Mouse (Mus musculus) retina, embryonic 14.5 days (tissue): Measurements from ENCODE around the gene Vcp.
A peak's percentile ranks its signal among the peaks of the same experiment; 100 is the strongest.

Experiments used
- DNase-seq: peaks from one replicate; pipeline ENCODE4 v3.0.0-alpha.2; 2015; ENCODE audit warnings: low spot score

Gene Vcp

GRCm38 (mm10) chr4:42969304-42969703 is 31.0 kb downstream of the Vcp start, which contains the start of gene 1700022I11Rik:
TSS of gene 1700022I11Rik (plus strand) at chr4:42969604.
- no peak for DNase-seq

GRCm38 (mm10) chr4:42965039-42965719 is 35.1 kb downstream of the Vcp start:
- DNase-seq, result peak; percentile 91

GRCm38 (mm10) chr4:42963480-42963879 is 36.8 kb downstream of the Vcp start:
- DNase-seq, result no peak

GRCm38 (mm10) chr4:42961592-42961991 is 38.7 kb downstream of the Vcp start:
- peak; percentile 71 for DNase-seq

- no peak for DNase-seq
Measured at GRCm38 (mm10) chr4:42959382-42959781, 40.9 kb downstream of the Vcp start.

- no peak for DNase-seq
Measured at GRCm38 (mm10) chr4:42958942-42959341, 41.4 kb downstream of the Vcp start.

- DNase-seq, result no peak
Measured at GRCm38 (mm10) chr4:42957979-42958378, 42.3 kb downstream of the Vcp start.

- no peak for DNase-seq
Measured at GRCm38 (mm10) chr4:42957306-42957705, 43.0 kb downstream of the Vcp start.

- no peak for DNase-seq
Measured at GRCm38 (mm10) chr4:42956581-42956980, 43.7 kb downstream of the Vcp start.

- DNase-seq, result no peak
Measured at GRCm38 (mm10) chr4:42955200-42955599, 45.1 kb downstream of the Vcp start.

- DNase-seq, result peak; percentile 92
Measured at GRCm38 (mm10) chr4:42954297-42954696, 46.0 kb downstream of the Vcp start.

GRCm38 (mm10) chr4:42953435-42954094 is 46.7 kb downstream of the Vcp start:
- DNase-seq, result peak; percentile 40

GRCm38 (mm10) chr4:42952563-42952962 is 47.7 kb downstream of the Vcp start:
- no peak for DNase-seq

GRCm38 (mm10) chr4:42951206-42952195 is 48.8 kb downstream of the Vcp start:
- DNase-seq, result no peak

- peak; percentile 83 for DNase-seq
Measured at GRCm38 (mm10) chr4:42950065-42950558, 50.2 kb downstream of the Vcp start.

- DNase-seq, result peak; percentile 97
Measured at GRCm38 (mm10) chr4:42949676-42950051, 50.6 kb downstream of the Vcp start, which contains the start of gene Dnajb5. TSS of gene Dnajb5 (plus strand) at chr4:42949814.

GRCm38 (mm10) chr4:42949051-42949675 is 51.1 kb downstream of the Vcp start:
- DNase-seq, result no peak

- no peak for DNase-seq
Measured at GRCm38 (mm10) chr4:42948527-42948926, 51.8 kb downstream of the Vcp start.

- peak; percentile 69 for DNase-seq
Measured at GRCm38 (mm10) chr4:42946733-42947290, 53.5 kb downstream of the Vcp start.

- DNase-seq, result peak; percentile 89
Measured at GRCm38 (mm10) chr4:42945952-42946351, 54.4 kb downstream of the Vcp start.

GRCm38 (mm10) chr4:42945445-42945844 is 54.9 kb downstream of the Vcp start:
- no peak for DNase-seq
